Mouse (Mus musculus) hematopoietic multipotent progenitor cell, adult 10-12 weeks (in vitro differentiated cells): ENCODE results near the gene Fam162a. TPM values are rescaled to one million over a fixed set of nuclear protein-coding genes. Genes with fewer than 3 reads are reported as not detected.

ENCODE experiments used
- polyA plus RNA-seq: library from polyadenylated mRNA; stranded (reverse); fragments of >175 nt; gene quantifications from 2 replicates; pipeline ENCODE4 v1.2.3, GENCODE M21; 2012; ENCODE audit warnings: low replicate concordance

The Fam162a gene
- 26.2 and 56.6 TPM in 2 replicates for polyA plus RNA-seq

DNA sequence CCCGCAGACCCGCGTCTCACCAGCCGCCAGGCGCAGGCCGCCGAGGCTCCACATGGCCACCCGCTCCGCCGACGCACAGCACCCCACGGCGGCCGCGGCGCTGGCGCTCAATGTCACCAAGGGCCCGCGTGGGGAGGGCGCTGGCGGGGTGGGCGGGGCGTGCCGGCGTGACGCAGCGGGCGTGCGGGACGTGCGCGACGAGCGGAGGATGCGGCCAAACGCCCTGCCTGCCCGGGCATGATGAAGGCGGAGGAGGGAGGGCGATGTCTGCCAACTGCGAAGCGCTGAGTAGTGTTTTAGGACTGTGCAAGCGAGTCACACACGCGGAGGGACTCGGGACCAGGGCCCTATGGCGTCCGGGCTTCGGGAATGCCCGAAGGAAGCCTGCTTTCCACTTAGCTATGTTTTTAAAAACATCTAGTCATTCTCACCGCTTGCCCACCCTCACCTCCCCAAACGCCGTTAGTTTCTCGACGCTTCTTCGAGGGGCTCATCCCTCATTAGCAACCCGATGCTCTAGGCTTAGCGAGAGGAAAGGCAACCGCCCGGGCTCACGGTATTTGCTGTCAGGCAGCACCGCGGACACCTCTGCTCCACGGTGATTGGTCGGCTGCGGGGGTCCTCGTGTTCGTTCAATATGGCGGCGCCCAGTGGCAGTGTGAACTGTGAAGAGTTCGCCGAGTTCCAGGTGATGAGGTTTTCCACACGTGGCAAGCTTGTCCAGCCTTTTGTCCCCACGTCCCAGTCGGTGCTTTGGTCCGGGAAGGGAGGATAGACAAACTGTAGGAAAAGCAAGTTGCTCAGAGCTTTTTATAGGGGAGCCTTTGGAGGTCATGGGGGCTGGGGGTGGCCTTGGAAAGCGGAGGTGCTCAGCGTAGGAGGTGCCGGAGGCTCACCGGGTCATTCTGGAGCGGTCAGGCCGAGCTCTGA is at the start of gene Fam162a, which contains the start of gene Ccdc58:
TSS of gene Fam162a (minus strand) at position 145 of the 930 bp plus-strand sequence.
TSS of gene Ccdc58 (plus strand) at position 236 of the 930 bp plus-strand sequence.

DNA sequence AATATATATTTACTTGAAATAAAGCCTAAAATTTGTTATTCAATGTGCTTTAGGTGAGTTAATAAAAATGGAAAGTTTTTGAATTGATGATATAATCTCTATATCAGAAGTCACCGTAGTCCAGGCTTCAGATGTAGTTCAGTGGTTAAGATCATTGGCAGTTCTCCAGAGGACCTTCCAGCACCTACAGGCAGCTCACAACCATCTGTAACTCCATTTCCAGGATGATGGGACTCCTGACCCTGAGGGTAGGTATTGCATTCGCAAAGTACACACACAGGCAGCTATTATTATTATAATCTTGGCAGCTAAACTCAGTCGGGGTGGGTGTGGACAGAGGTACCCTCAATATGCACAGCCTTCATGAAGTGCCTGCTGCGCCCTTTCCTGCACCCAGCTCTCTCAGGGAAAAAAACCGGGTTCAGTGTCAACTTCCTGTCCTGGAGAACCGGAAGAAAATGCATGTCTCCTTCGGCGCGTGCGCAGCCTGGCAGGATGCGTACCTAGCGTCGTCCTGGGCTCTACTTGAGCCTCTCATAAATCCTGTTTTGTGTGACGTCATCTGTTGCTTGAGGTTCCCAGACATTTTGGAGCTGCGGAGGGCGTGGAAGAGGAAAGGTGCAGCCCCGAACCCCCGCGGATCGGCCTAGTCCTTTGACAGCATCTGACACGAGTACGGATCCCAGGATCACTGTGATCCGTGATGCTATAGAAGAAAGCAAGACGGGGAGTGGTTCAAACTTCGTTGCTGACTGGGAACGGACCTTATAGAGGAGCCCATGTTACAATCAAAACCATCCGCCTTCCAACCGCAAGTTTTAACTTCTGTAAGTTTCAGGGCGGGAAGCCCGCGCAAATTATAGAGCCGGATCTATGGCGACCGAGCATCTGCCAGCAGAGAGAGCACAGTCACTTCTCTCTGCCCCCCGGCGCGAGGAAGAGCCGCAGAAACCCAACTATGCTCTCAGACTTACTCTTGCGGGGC is 30.5 kb downstream of the Fam162a start, which contains the start of gene Wdr5b:
TSS of gene Wdr5b (plus strand) at position 551 of the 985 bp plus-strand sequence.

Other genes with a start within 250 kb of the Fam162a start
- gene Parp14, start 200.1 kb downstream of the Fam162a start, polyA plus RNA-seq = 25.3 and 31.5 TPM in 2 replicates
- 2.1 and 8.3 TPM in 2 replicates for gene Parp9, start 133.1 kb downstream of the Fam162a start, polyA plus RNA-seq
- gene Dtx3l, start 132.4 kb downstream of the Fam162a start, polyA plus RNA-seq = 8.2 and 12.8 TPM in 2 replicates
- gene Kpna1, start 92.8 kb downstream of the Fam162a start, polyA plus RNA-seq = 31.5 and 52.0 TPM in 2 replicates
- 0.56 and 1.7 TPM in 2 replicates for gene Wdr5b, start 30.4 kb downstream of the Fam162a start, polyA plus RNA-seq
- 3.7 and 4.5 TPM in 2 replicates for gene Ccdc58, start 91 bp upstream of the Fam162a start, polyA plus RNA-seq
- not detected in 2 replicates for gene Csta1, start 59.6 kb upstream of the Fam162a start, polyA plus RNA-seq
- gene Stfa2l1, start 85.2 kb upstream of the Fam162a start, polyA plus RNA-seq = 0.88 TPM in 2 replicates
- gene Gm5483, start 112.6 kb upstream of the Fam162a start, polyA plus RNA-seq = 1.3 and 2.2 TPM in 2 replicates
- not detected in 2 replicates for gene Gm5416, start 138.8 kb upstream of the Fam162a start, polyA plus RNA-seq
- not detected in 2 replicates for gene 2010005H15Rik, start 149.9 kb upstream of the Fam162a start, polyA plus RNA-seq
- not detected in 2 replicates for gene Stfa1, start 205.4 kb upstream of the Fam162a start, polyA plus RNA-seq